Mouse (Mus musculus) lung, postnatal 0 days (tissue): ENCODE results near the gene Tbc1d10a. TPM values are rescaled to one million over a fixed set of nuclear protein-coding genes. Genes with fewer than 3 reads are reported as not detected.

Source experiments
- ATAC-seq: fragments of 200-750 bp; cut with Nextera tagmentation; 2 replicates; pipeline ENCODE4 v1.8.0; 2017; ENCODE audit warnings: moderate library complexity
- DNase-seq: peaks from one replicate; pipeline ENCODE4 v3.0.0-alpha.2; 2016; ENCODE audit warnings: low spot score
- H3K27ac ChIP-seq: fragments of 300-500 bp; sonication (generic); 2 replicates; pipeline ENCODE4 v1.5.1; 2014; ENCODE audit warnings: antibody characterized with exemption, mild to moderate bottlenecking, low read length, mixed read lengths
- H3K27me3 ChIP-seq: fragments of 300-500 bp; sonication (generic); replicated peaks from 2 replicates; pipeline ENCODE4 v1.6.1; 2014; ENCODE audit warnings: low read length, mixed read lengths; ENCODE audit not compliant: insufficient read depth
- H3K36me3 ChIP-seq: fragments of 300-500 bp; sonication (generic); 2 replicates; pipeline ENCODE4 v1.6.1; 2014; ENCODE audit warnings: low read length, mixed read lengths; ENCODE audit not compliant: insufficient read depth
- H3K4me1 ChIP-seq: fragments of 300-500 bp; sonication (generic); 2 replicates; pipeline ENCODE4 v1.6.1; 2014; ENCODE audit warnings: antibody characterized with exemption, low read depth, low read length, mixed read lengths; ENCODE audit not compliant: insufficient read depth
- H3K4me2 ChIP-seq: fragments of 300-500 bp; sonication (generic); replicated peaks from 2 replicates; pipeline ENCODE4 v1.6.1; 2014; ENCODE audit warnings: low read depth, mild to moderate bottlenecking, low read length, moderate library complexity, mixed read lengths
- H3K4me3 ChIP-seq: fragments of 300-500 bp; sonication (generic); 2 replicates; pipeline ENCODE4 v1.5.1; 2014; ENCODE audit warnings: low read depth, low read length
- H3K9ac ChIP-seq: fragments of 300-500 bp; sonication (generic); replicated peaks from 2 replicates; pipeline ENCODE4 v1.6.1; 2014; ENCODE audit warnings: low read depth, mild to moderate bottlenecking
- H3K9me3 ChIP-seq: fragments of 300-500 bp; sonication (generic); 2 replicates; pipeline ENCODE4 v1.6.1; 2016; ENCODE audit warnings: low read length, mixed read lengths
- CTCF ChIP-seq: IDR thresholded peaks from 2 replicates; pipeline ENCODE4 v1.5.1; 2016; ENCODE audit warnings: antibody characterized with exemption, mild to moderate bottlenecking
- EP300 ChIP-seq: IDR thresholded peaks from 2 replicates; pipeline ENCODE4 v1.6.1; 2016; ENCODE audit warnings: antibody characterized with exemption, mild to moderate bottlenecking, control low read depth
- WGBS: fragments of 180-500 bp; shearing (Covaris S2); extraction: QIAGEN DNeasy Blood & Tissue Kit; methylation state at CpG from one replicate; pipeline ENCODE4 v1.1.7; 2014; 5-methylcytosine and 5-hydroxymethylcytosine counted together
- polyA plus RNA-seq: library from polyadenylated mRNA; unstranded; fragments of >200 nt; fragmentation: Nextera tagmentation; extraction: Ambion mirVana; gene quantifications from 2 replicates; pipeline ENCODE4 v1.2.1, GENCODE M21; 2015

Gene Tbc1d10a
- polyA plus RNA-seq, 1 experiment from 2014 or later = 41.7 TPM

- no peaks in the 10 kb centered on the region for H3K4me1 ChIP-seq
- H3K27ac ChIP-seq = no peak overlapping the region
- DNase-seq = no peak
- H3K9me3 ChIP-seq = no peaks in the 10 kb centered on the region
- no peak overlapping the region for H3K4me3 ChIP-seq
- TF ChIP-seq EP300 = no peak
- 82% methylated on average over 20 of the region's 21 CpGs for WGBS
- ATAC-seq = no peak
- H3K36me3 ChIP-seq = no peaks in the 10 kb centered on the region
- H3K4me2 ChIP-seq = no peak overlapping the region
- no peak overlapping the region for H3K9ac ChIP-seq
- H3K27me3 ChIP-seq = no peaks in the 10 kb centered on the region
Observed at GRCm38 (mm10) chr11:4236546-4237067, 50.0 kb downstream of the Tbc1d10a start.

- TF ChIP-seq EP300 (no peak), CTCF (no peak; the same call in 1 of the 2 replicates)
- ATAC-seq (peak; percentile 34), DNase-seq (no peak)
- H3K4me1 ChIP-seq = no peaks in the 10 kb centered on the region
- no peak overlapping the region for H3K9ac ChIP-seq
- H3K9me3 ChIP-seq = no peaks in the 10 kb centered on the region
- 0 out of 2 replicates have a peak overlapping the region, but pooled peaks have one; percentile 10 for H3K4me3 ChIP-seq
- 68% methylated on average over 17 of the region's 18 CpGs for WGBS
- H3K4me2 ChIP-seq = no peak overlapping the region
- no peaks in the 10 kb centered on the region for H3K27me3 ChIP-seq
- no peak overlapping the region for H3K27ac ChIP-seq
- H3K36me3 ChIP-seq = no peaks in the 10 kb centered on the region
Observed at GRCm38 (mm10) chr11:4237389-4237912, 50.9 kb downstream of the Tbc1d10a start.

- Histone ChIP-seq H3K9me3 (no peaks in the 10 kb centered on the region), H3K9ac (no peak overlapping the region), H3K4me1 (no peaks in the 10 kb centered on the region), H3K4me2 (no peak overlapping the region), H3K36me3 (no peaks in the 10 kb centered on the region), H3K4me3 (no peak overlapping the region), H3K27ac (no peak overlapping the region), H3K27me3 (no peaks in the 10 kb centered on the region)
- no peak for DNase-seq
- 81% methylated on average over 6 of the region's 6 CpGs for WGBS
- no peak for ATAC-seq
- TF ChIP-seq CTCF (no peak), EP300 (no peak)
Observed at GRCm38 (mm10) chr11:4238167-4238566, 51.6 kb downstream of the Tbc1d10a start.

- Histone ChIP-seq H3K9me3 (no peaks in the 10 kb centered on the region), H3K4me2 (no peak overlapping the region), H3K27ac (no peak overlapping the region), H3K4me3 (no peak overlapping the region), H3K36me3 (no peaks in the 10 kb centered on the region), H3K27me3 (no peaks in the 10 kb centered on the region), H3K9ac (no peak overlapping the region), H3K4me1 (no peaks in the 10 kb centered on the region)
- DNase-seq (no peak), ATAC-seq (no peak)
- TF ChIP-seq EP300 (no peak), CTCF (no peak)
- 85% methylated on average over 23 of the region's 23 CpGs for WGBS
Observed at GRCm38 (mm10) chr11:4239691-4240090, 53.1 kb downstream of the Tbc1d10a start.

GRCm38 (mm10) chr11:4240151-4240550, 53.6 kb downstream of the Tbc1d10a start:
- H3K4me1 ChIP-seq = no peaks in the 10 kb centered on the region
- no peak overlapping the region for H3K9ac ChIP-seq
- WGBS = 53% methylated on average over 7 of the region's 7 CpGs
- H3K4me2 ChIP-seq = no peak overlapping the region
- DNase-seq (no peak), ATAC-seq (no peak)
- TF ChIP-seq EP300 = no peak
- TF ChIP-seq CTCF = no peak
- no peak overlapping the region for H3K27ac ChIP-seq
- H3K36me3 ChIP-seq = no peaks in the 10 kb centered on the region
- H3K4me3 ChIP-seq = no peak overlapping the region
- H3K27me3 ChIP-seq = no peaks in the 10 kb centered on the region
- H3K9me3 ChIP-seq = no peaks in the 10 kb centered on the region

- Histone ChIP-seq H3K27me3 (no peaks in the 10 kb centered on the region), H3K9me3 (no peaks in the 10 kb centered on the region), H3K9ac (no peak overlapping the region), H3K27ac (no peak overlapping the region), H3K4me3 (no peak overlapping the region), H3K4me2 (no peak overlapping the region), H3K36me3 (no peaks in the 10 kb centered on the region), H3K4me1 (no peaks in the 10 kb centered on the region)
- WGBS = 85% methylated on average over 4 of the region's 4 CpGs
- no peak for ATAC-seq
- TF ChIP-seq EP300 (no peak), CTCF (no peak)
- DNase-seq = no peak
Observed at GRCm38 (mm10) chr11:4241180-4241579, 54.6 kb downstream of the Tbc1d10a start.

GRCm38 (mm10) chr11:4246126-4246525, 59.5 kb downstream of the Tbc1d10a start:
- Histone ChIP-seq H3K4me2 (no peak overlapping the region), H3K4me3 (no peak overlapping the region), H3K36me3 (no peaks in the 10 kb centered on the region), H3K4me1 (no peaks in the 10 kb centered on the region), H3K27me3 (no peaks in the 10 kb centered on the region), H3K9ac (no peak overlapping the region), H3K27ac (no peak overlapping the region), H3K9me3 (no peaks in the 10 kb centered on the region)
- WGBS = 39% methylated on average over 6 of the region's 6 CpGs
- DNase-seq = no peak
- TF ChIP-seq CTCF (no peak), EP300 (no peak)
- ATAC-seq = no peak
